Mouse (Mus musculus): ENCODE measurements around the gene Klhl11.

- TF ChIP-seq CTCF (IDR thresholded peaks at IDR 0.05; ENCODE audit: low read depth, low read length) (no peak), TAL1 (conservative IDR thresholded peaks at IDR 0.05; ENCODE audit: low read depth, low read length) (no peak), GATA1 (IDR thresholded peaks at IDR 0.05; ENCODE audit: borderline replicate concordance, low read length) (no peak)
Measured at GRCm38 (mm10) chr11:100414021-100414913, 58.3 kb downstream of the Klhl11 start, which contains the start of gene P3h4.
